Mouse (Mus musculus) cerebellum, postnatal 4 days (tissue): ENCODE measurements around the gene Sh3yl1.

Experiments
- DNase-seq, 2 experiments: peaks; one replicate each; pipeline ENCODE4 v3.0.0; 2022; ENCODE audit warnings: low spot score in 2 of 2, mixed read lengths in 1 of 2

Gene Sh3yl1

DNA sequence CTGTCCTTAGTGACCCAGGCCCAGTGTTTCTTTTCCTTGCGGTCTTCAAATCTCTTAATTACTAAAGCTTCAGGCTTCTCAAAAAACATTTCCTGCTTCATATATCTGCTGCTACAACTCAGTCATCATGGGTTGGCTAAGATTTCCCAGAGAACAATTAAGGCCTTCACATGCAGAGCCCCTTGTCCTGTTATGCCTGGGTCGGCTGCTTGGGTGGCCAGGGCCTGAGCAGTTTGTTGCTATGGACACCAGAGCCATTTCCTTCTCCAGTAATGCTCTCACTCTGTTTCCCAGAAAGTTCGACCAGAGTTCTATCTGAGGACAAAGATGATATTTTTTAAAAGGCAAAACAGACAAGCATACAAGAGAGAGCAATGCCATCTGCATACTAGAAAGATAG, 32.7 kb downstream of the Sh3yl1 start:
- no peak for DNase-seq

DNA sequence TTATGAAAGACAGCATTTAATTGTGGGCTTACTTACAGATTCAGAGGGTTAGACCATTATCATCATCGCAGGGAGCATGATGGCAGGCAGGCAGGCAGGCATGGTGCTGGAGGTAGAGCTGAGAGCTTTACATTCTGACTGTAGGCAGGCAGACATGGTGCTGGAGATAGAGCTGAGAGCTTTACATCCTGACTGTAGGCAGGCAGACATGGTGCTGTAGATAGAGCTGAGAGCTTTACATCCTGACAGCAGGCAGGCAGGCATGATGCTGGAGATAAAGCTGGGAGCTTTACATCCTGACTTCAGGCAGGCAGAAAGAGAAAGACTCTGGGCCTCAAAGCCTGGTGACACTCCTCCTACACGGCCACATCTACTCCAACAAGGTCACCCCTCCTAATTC, 59.2 kb downstream of the Sh3yl1 start:
- DNase-seq, result no peak

DNA sequence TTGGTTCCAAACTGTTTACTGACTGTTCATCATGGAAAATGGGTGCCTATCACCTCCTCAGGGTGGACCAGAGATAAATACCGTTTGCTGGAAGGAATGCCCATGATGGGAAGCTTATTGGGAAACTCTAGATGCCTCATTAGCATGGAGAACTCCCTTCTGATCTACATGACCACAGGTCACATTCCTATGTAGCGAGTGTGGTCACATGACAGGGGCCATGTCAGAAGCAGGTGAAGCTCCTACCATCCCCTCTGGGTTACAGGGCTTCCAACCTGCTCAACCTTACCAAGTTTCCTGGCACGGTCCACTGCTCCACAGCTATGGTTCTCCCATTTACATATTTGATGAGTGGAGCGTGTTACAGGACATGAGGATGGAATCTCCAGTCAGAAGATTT, 92.3 kb downstream of the Sh3yl1 start:
- DNase-seq, result no peak

GRCm38 (mm10) chr12:31005010-31005409, 93.5 kb downstream of the Sh3yl1 start:
- DNase-seq, result peak; percentile 59 to 79

GRCm38 (mm10) chr12:31008171-31008570, 96.7 kb downstream of the Sh3yl1 start:
- DNase-seq, result peak in 1 of 2 experiments; percentile 44
